8 mouse cellular contexts compared by ENCODE assay signal in the genomic region with DNA sequence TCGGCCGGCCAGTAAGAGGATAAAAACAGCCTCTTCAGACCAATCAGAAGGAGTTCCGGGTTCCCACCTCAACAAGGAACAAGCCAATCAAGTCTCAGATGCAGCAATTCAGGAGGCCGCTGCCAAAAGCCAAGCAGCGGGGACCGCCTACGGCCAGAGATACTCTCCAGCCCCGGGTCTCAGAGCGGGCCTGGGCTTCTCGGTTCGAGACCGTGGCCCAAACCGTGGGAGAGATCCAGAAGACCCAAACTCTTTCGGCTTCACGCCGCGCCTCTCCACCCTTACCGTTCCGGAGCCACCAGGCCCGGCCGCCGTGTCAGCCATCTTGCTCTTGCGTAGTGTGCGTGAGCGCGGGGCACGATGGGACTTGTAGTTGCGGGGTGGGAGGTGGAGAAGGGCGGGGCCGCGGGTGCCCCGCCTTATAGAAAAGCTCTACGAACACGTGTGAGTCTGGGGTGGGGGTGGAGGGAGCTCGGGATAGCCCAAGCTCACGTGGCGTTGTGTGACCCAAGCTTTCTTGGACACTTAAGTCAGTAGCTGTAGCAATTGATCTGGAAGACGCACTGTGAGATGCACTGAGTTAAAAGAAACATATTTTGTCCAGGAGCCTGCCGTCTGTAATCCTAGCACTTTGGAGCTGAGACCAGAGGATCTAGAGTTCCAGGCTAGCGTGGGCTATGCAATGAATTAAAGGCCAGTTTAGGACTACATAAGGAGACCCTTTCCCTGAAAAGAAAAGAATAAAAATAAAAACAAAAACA. TPM values are rescaled to one million over a fixed set of nuclear protein-coding genes. Genes with fewer than 3 reads are reported as not detected.
DNase-seq lines count a peak whose midpoint lies in the region; ATAC-seq lines count a peak whose summit lies in the region.

Gene Taf8, minus strand, starts transcription at position 347 of the 761 bp plus-strand sequence.

- H3K27me3 ChIP-seq in hindbrain, embryonic 11.5 days (ENCODE audit: control insufficient read depth, insufficient read depth, low read length) = no peaks in the 10 kb centered on the region

- H3K27ac ChIP-seq in hindbrain, embryonic 11.5 days (ENCODE audit: low read depth, low read length) = 0 out of 2 replicates have a peak within 1 kb of the TSS, but pooled peaks have one; percentile 31

- no peaks in the 10 kb centered on the region for H3K36me3 ChIP-seq in hindbrain, embryonic 11.5 days (ENCODE audit: control insufficient read depth, insufficient read depth, low read length)

- H3K9me3 ChIP-seq in hindbrain, embryonic 11.5 days (ENCODE audit: control insufficient read depth, low read length) = no peaks in the 10 kb centered on the region

- H3K9ac ChIP-seq in hindbrain, embryonic 11.5 days (ENCODE audit: low read depth, low read length) = peak within 1 kb of the TSS; percentile 64

- 4% methylated on average over 40 of the region's 40 CpGs for WGBS in hindbrain, embryonic 11.5 days

- DNase-seq in Muller cell, postnatal 12 days (ENCODE audit: inconsistent ontology term) = peak; percentile 97
- peak; percentile 90 for DNase-seq in cerebellum, adult 9-11 months
- DNase-seq in frontal cortex, adult 2 months (ENCODE audit: extremely low spot score in 1 of 2, low spot score in 1 of 2) = peak; percentile 81 to 92
- DNase-seq in hindbrain, embryonic 11.5 days (ENCODE audit: low spot score) = peak; percentile 95
- peak; percentile 93 to 94 for DNase-seq in layer of hippocampus, postnatal 10 days (ENCODE audit: low spot score in 2 of 2)
- DNase-seq in lung, postnatal 10 days = peak; percentile 94
- DNase-seq in ovary, postnatal 36 days (ENCODE audit: low spot score) = peak; percentile 91
- peak; percentile 93 for DNase-seq in thymus, postnatal 25 days

- peaks cover 7% of the 10 kb centered on the region for H3K4me1 ChIP-seq in hindbrain, embryonic 11.5 days (replicated peaks; ENCODE audit: control insufficient read depth, insufficient read depth, low read length)

- peak; percentile 95 for ATAC-seq in hindbrain, embryonic 11.5 days (ENCODE audit: low FRiP score)

- peak within 1 kb of the TSS; percentile 63 for H3K4me3 ChIP-seq in hindbrain, embryonic 11.5 days (ENCODE audit: low read depth, low read length)

- H3K4me2 ChIP-seq in hindbrain, embryonic 11.5 days (replicated peaks; ENCODE audit: low read depth, low read length) = peak within 1 kb of the TSS; percentile 88

RNA-seq across cellular contexts. Expression of gene Taf8, which starts in this region (rescaled TPM):
- polyA plus RNA-seq in frontal cortex, adult 2 months (2012; rRNA removed) = 30.5 and 32.6 TPM in 2 replicates
- polyA plus RNA-seq in hindbrain, embryonic 11.5 days (2014; fragmentation: Nextera tagmentation; extraction: Ambion mirVana) = 26.5 and 28.7 TPM in 2 replicates
- total RNA-seq in layer of hippocampus, postnatal 10 days (2021) = 10 to 100 TPM; 16.7 to 17.0 TPM

Comparison
In these comparisons a context has a peak if more than half of its experiments do, and no peak if none do; other contexts are left out.
1. Peak in every context shown above with its lines: DNase-seq, ATAC-seq, H3K4me3 ChIP-seq and H3K27ac ChIP-seq.